30 mouse cellular contexts compared by ENCODE assay signal in the genomic region with DNA sequence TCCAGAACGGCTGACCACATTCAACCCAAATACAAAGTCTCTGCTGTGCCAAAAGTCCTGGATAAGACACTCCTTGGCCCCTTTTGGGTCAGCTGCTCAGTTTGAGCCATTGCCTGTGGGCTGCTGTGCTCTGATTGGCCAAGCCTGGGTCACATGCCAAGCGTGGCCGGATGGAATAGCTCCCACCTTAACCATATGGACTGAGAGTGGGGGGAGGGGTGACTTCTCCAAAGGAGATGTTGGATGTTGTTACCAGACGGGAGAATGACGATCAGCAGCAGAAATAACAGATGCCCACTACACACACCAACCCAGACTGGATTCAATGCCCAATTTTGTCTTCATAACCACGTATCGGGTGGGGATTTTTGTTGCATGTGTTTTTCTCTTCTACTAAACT. TPM values are rescaled to one million over a fixed set of nuclear protein-coding genes. Genes with fewer than 3 reads are reported as not detected.
DNase-seq lines count a peak whose midpoint lies in the region; ATAC-seq and TF ChIP-seq lines count a peak whose summit lies in the region.
"Had no signal": no experiment of that assay in that cellular context is flagged by ENCODE, and none has a peak within 500 bp of the region (broad histone marks: within the 10 kb centered on the region; RNA-seq: fewer than 3 reads in every experiment).

No protein-coding gene starts in this region.

- H3K27me3 ChIP-seq in cerebellum, adult 2 months (ENCODE audit: control insufficient read depth, insufficient read depth, low read length) = peaks cover 2% of the 10 kb centered on the region; the same call in 1 of the 2 replicates
- peaks cover 47% of the 10 kb centered on the region for H3K27me3 ChIP-seq in hindbrain, postnatal 0 days (ENCODE audit: insufficient read depth, low read length)
- peaks cover 44% of the 10 kb centered on the region for H3K27me3 ChIP-seq in hindbrain, embryonic 16.5 days (replicated peaks; ENCODE audit: control insufficient read depth, insufficient read depth, low read length)
- H3K27me3 ChIP-seq in limb, embryonic 11.5 days (ENCODE audit: control insufficient read depth, insufficient read depth, low read length) = peaks cover 33% of the 10 kb centered on the region
- peaks cover 77% of the 10 kb centered on the region for H3K27me3 ChIP-seq in limb, embryonic 10.5 days (ENCODE audit: low read depth, poor library complexity, severe bottlenecking)

- WGBS in cerebellum, adult 2 months = 23% methylated on average over 7 of the region's 7 CpGs
- 47% methylated on average over 7 of the region's 7 CpGs for WGBS in hindbrain, postnatal 0 days
- 49% methylated on average over 7 of the region's 7 CpGs for WGBS in hindbrain, embryonic 16.5 days
- WGBS in limb, embryonic 11.5 days = 34% methylated on average over 7 of the region's 7 CpGs
- WGBS in limb, embryonic 10.5 days = 44% methylated on average over 7 of the region's 7 CpGs
- 35% methylated on average over 7 of the region's 7 CpGs for WGBS in lung, adult 2 months

- no peak overlapping the region for H3K4me2 ChIP-seq in hindbrain, postnatal 0 days (ENCODE audit: low read depth, low read length)
- H3K4me2 ChIP-seq in hindbrain, embryonic 16.5 days (ENCODE audit: low read length) = no peak overlapping the region
- no peak overlapping the region for H3K4me2 ChIP-seq in limb, embryonic 11.5 days (ENCODE audit: low read depth, severe bottlenecking)
- H3K4me2 ChIP-seq: forebrain, embryonic 13.5 days; limb, embryonic 12.5 days; midbrain, embryonic 13.5 days; stomach, embryonic 15.5 days had no signal

- no peaks in the 10 kb centered on the region for H3K4me1 ChIP-seq in cerebellum, adult 2 months (ENCODE audit: control insufficient read depth, insufficient read depth, low read length)
- peaks cover 4% of the 10 kb centered on the region; the same call in 1 of the 2 replicates for H3K4me1 ChIP-seq in hindbrain, postnatal 0 days (ENCODE audit: insufficient read depth, low read length)
- no peaks in the 10 kb centered on the region for H3K4me1 ChIP-seq in hindbrain, embryonic 16.5 days (ENCODE audit: control insufficient read depth, insufficient read depth, low read depth, low read length)
- H3K4me1 ChIP-seq in limb, embryonic 11.5 days (ENCODE audit: control insufficient read depth, insufficient read depth, low read length) = no peaks in the 10 kb centered on the region
- H3K4me1 ChIP-seq in limb, embryonic 10.5 days = peaks cover 5% of the 10 kb centered on the region; the same call in 1 of the 2 replicates
- H3K4me1 ChIP-seq in lung, adult 2 months (ENCODE audit: control insufficient read depth, insufficient read depth, low read length) = no peaks in the 10 kb centered on the region
- H3K4me1 ChIP-seq: heart, embryonic 10.5 days; limb, embryonic 12.5 days had no signal

- TF ChIP-seq CTCF in cerebellum, adult 2 months (IDR thresholded peaks at IDR 0.05; ENCODE audit: borderline replicate concordance, insufficient read depth, low read depth, low read length) = no peak
- TF ChIP-seq CTCF in hindbrain, postnatal 0 days (IDR thresholded peaks at IDR 0.05; ENCODE audit: low read depth) = no peak
- no peak for TF ChIP-seq CTCF in lung, adult 2 months (IDR thresholded peaks at IDR 0.05; ENCODE audit: insufficient read depth, low read length)

- no peak for TF ChIP-seq POLR2A in cerebellum, adult 2 months (IDR thresholded peaks at IDR 0.05; ENCODE audit: borderline replicate concordance, insufficient read depth, low read length)
- TF ChIP-seq POLR2A in lung, adult 2 months (IDR thresholded peaks at IDR 0.05; ENCODE audit: borderline replicate concordance, extremely low read depth, low read depth, low read length) = no peak

- no peak overlapping the region for H3K4me3 ChIP-seq in cerebellum, adult 2 months (replicated peaks; ENCODE audit: insufficient read depth, low read depth, low read length)
- H3K4me3 ChIP-seq in hindbrain, postnatal 0 days (ENCODE audit: low read length) = no peak overlapping the region
- no peak overlapping the region for H3K4me3 ChIP-seq in hindbrain, embryonic 16.5 days (ENCODE audit: low read length)
- H3K4me3 ChIP-seq in limb, embryonic 11.5 days (ENCODE audit: low read depth, low read length) = no peak overlapping the region
- no peak overlapping the region for H3K4me3 ChIP-seq in limb, embryonic 10.5 days
- H3K4me3 ChIP-seq in lung, adult 2 months (replicated peaks; ENCODE audit: extremely low read depth, low read depth, low read length) = no peak overlapping the region
- H3K4me3 ChIP-seq: forebrain, embryonic 13.5 days; heart, embryonic 10.5 days; limb, embryonic 12.5 days; midbrain, embryonic 13.5 days; myocyte; stomach, embryonic 15.5 days had no signal

- H3K9me3 ChIP-seq in hindbrain, postnatal 0 days (ENCODE audit: low read length) = no peaks in the 10 kb centered on the region
- no peaks in the 10 kb centered on the region for H3K9me3 ChIP-seq in hindbrain, embryonic 16.5 days (ENCODE audit: control insufficient read depth, low read length)
- no peaks in the 10 kb centered on the region for H3K9me3 ChIP-seq in limb, embryonic 11.5 days (ENCODE audit: control insufficient read depth, low read length)
- no peaks in the 10 kb centered on the region for H3K9me3 ChIP-seq in limb, embryonic 10.5 days (replicated peaks)
- H3K9me3 ChIP-seq: forebrain, embryonic 13.5 days; heart, embryonic 10.5 days; limb, embryonic 12.5 days; midbrain, embryonic 13.5 days; stomach, embryonic 15.5 days had no signal

- no peak overlapping the region for H3K27ac ChIP-seq in cerebellum, adult 2 months (ENCODE audit: insufficient read depth, low read length)
- H3K27ac ChIP-seq in hindbrain, postnatal 0 days = no peak overlapping the region
- no peak overlapping the region for H3K27ac ChIP-seq in hindbrain, embryonic 16.5 days (ENCODE audit: low read depth, low read length)
- no peak overlapping the region for H3K27ac ChIP-seq in limb, embryonic 11.5 days (replicated peaks; ENCODE audit: low read depth, low read length)
- H3K27ac ChIP-seq in limb, embryonic 10.5 days = no peak overlapping the region
- H3K27ac ChIP-seq: forebrain, embryonic 13.5 days; heart, embryonic 10.5 days; limb, embryonic 12.5 days; liver, embryonic 14.5 days; macrophage; midbrain, embryonic 13.5 days; stomach, embryonic 15.5 days had no signal

- ATAC-seq in hindbrain, postnatal 0 days = peak; percentile 57; the same call in 1 of the 2 replicates
- no peak for ATAC-seq in hindbrain, embryonic 16.5 days
- ATAC-seq in limb, embryonic 11.5 days (ENCODE audit: insufficient number of reproducible peaks, low FRiP score, low TSS enrichment, low read depth) = no peak; the same call in 1 of the 2 replicates
- ATAC-seq: CD4-positive, CD25-positive, alpha-beta regulatory T cell, adult 4 months; forebrain, embryonic 13.5 days; inflammation-experienced regulatory T-cells, adult 6 months; midbrain, embryonic 13.5 days had no signal

- peak; percentile 57 to 76 for DNase-seq in cerebellum, postnatal 14 days
- no peak for DNase-seq in cerebellum, adult 2 months
- no peak for DNase-seq in hindbrain, postnatal 0 days (ENCODE audit: low spot score)
- DNase-seq in limb, embryonic 11.5 days (ENCODE audit: low spot score) = peak; percentile 24
- no peak for DNase-seq in limb, embryonic 10.5 days (ENCODE audit: low spot score)
- DNase-seq in retina, embryonic 14.5 days (ENCODE audit: low spot score) = peak; percentile 47
- DNase-seq in lung, adult 2 months = no peak
- DNase-seq: adrenal gland, postnatal 25 days; cerebellum, adult 18-20 months; heart, postnatal 10 days; kidney, adult 9 months; kidney, postnatal 4 days; thymus, adult 18-20 months; thymus, postnatal 4 days had no signal

- H3K9ac ChIP-seq in hindbrain, postnatal 0 days (replicated peaks; ENCODE audit: low read length) = no peak overlapping the region
- no peak overlapping the region for H3K9ac ChIP-seq in hindbrain, embryonic 16.5 days (ENCODE audit: low read depth, low read length)
- no peak overlapping the region for H3K9ac ChIP-seq in limb, embryonic 11.5 days (ENCODE audit: low read length)
- H3K9ac ChIP-seq: forebrain, embryonic 13.5 days; limb, embryonic 12.5 days; liver, embryonic 14.5 days; midbrain, embryonic 13.5 days; stomach, embryonic 15.5 days had no signal

- no peaks in the 10 kb centered on the region for H3K36me3 ChIP-seq in hindbrain, postnatal 0 days (ENCODE audit: insufficient read depth, low read length)
- no peaks in the 10 kb centered on the region for H3K36me3 ChIP-seq in hindbrain, embryonic 16.5 days (ENCODE audit: control insufficient read depth, insufficient read depth, low read length)
- H3K36me3 ChIP-seq in limb, embryonic 11.5 days (ENCODE audit: control insufficient read depth, insufficient read depth, low read length) = no peaks in the 10 kb centered on the region
- no peaks in the 10 kb centered on the region for H3K36me3 ChIP-seq in limb, embryonic 10.5 days
- H3K36me3 ChIP-seq: heart, embryonic 10.5 days; limb, embryonic 12.5 days; midbrain, embryonic 13.5 days; stomach, embryonic 15.5 days had no signal

RNA-seq across cellular contexts. Expression of gene Fezf2, which starts 13.1 kb away (rescaled TPM):
- polyA plus RNA-seq in cerebellum, adult 2 months (2012; rRNA removed) = not detected in 2 replicates
- total RNA-seq in hindbrain, postnatal 0 days (2014; rRNA removed) = 0.52 and 1.8 TPM in 2 replicates
- polyA plus RNA-seq in hindbrain, postnatal 0 days (2015; fragmentation: Nextera tagmentation; extraction: Ambion mirVana) = not detected in 2 replicates
- polyA plus RNA-seq in hindbrain, embryonic 16.5 days (2015; fragmentation: Nextera tagmentation; extraction: Ambion mirVana) = 0.06 and 2.3 TPM in 2 replicates
- polyA plus RNA-seq in limb, embryonic 11.5 days (2014; fragmentation: Nextera tagmentation; extraction: Ambion mirVana) = 0.17 TPM in 1 of 2 replicates, not detected in the other
- polyA plus RNA-seq in limb, embryonic 10.5 days (2016; fragmentation: Nextera tagmentation; extraction: Ambion mirVana) = not detected in 2 replicates
- polyA plus RNA-seq in lung, adult 2 months (2012; rRNA removed) = not detected in 2 replicates
- total RNA-seq: adrenal gland, postnatal 25 days; gastrocnemius, postnatal 4 days; heart, postnatal 10 days; MEL had no signal
- polyA plus RNA-seq: CD4-positive, CD25-positive, alpha-beta regulatory T cell, adult 4 months; heart, embryonic 10.5 days; hindbrain, embryonic 11.5 days; inflammation-experienced regulatory T-cells, adult 6 months; liver, embryonic 14.5 days; lung, embryonic 16.5 days; macrophage; myocyte; neural tube, embryonic 14.5 days; stomach, embryonic 15.5 days had no signal

RNA-seq across cellular contexts. Expression of gene 3830406C13Rik, which starts 51.0 kb away (rescaled TPM):
- 25.6 and 27.4 TPM in 2 replicates for polyA plus RNA-seq in cerebellum, adult 2 months (2012; rRNA removed)
- total RNA-seq in hindbrain, postnatal 0 days (2014; rRNA removed) = 15.3 and 20.7 TPM in 2 replicates
- 39.3 and 42.0 TPM in 2 replicates for polyA plus RNA-seq in hindbrain, postnatal 0 days (2015; fragmentation: Nextera tagmentation; extraction: Ambion mirVana)
- 39.1 and 42.3 TPM in 2 replicates for polyA plus RNA-seq in hindbrain, embryonic 16.5 days (2015; fragmentation: Nextera tagmentation; extraction: Ambion mirVana)
- 25.1 and 25.6 TPM in 2 replicates for polyA plus RNA-seq in limb, embryonic 11.5 days (2014; fragmentation: Nextera tagmentation; extraction: Ambion mirVana)
- 17.5 and 20.4 TPM in 2 replicates for polyA plus RNA-seq in limb, embryonic 10.5 days (2016; fragmentation: Nextera tagmentation; extraction: Ambion mirVana)
- polyA plus RNA-seq in lung, adult 2 months (2012; rRNA removed) = 4.5 and 7.5 TPM in 2 replicates

RNA-seq across cellular contexts. Expression of gene Gm49355, which starts 51.1 kb away (rescaled TPM):
- 0.33 and 0.34 TPM in 2 replicates for polyA plus RNA-seq in cerebellum, adult 2 months (2012; rRNA removed)
- total RNA-seq in hindbrain, postnatal 0 days (2014; rRNA removed) = 0.32 and 0.52 TPM in 2 replicates
- 0.08 and 0.16 TPM in 2 replicates for polyA plus RNA-seq in hindbrain, postnatal 0 days (2015; fragmentation: Nextera tagmentation; extraction: Ambion mirVana)
- 0.19 and 0.27 TPM in 2 replicates for polyA plus RNA-seq in hindbrain, embryonic 16.5 days (2015; fragmentation: Nextera tagmentation; extraction: Ambion mirVana)
- polyA plus RNA-seq in limb, embryonic 11.5 days (2014; fragmentation: Nextera tagmentation; extraction: Ambion mirVana) = 0.04 TPM in 1 of 2 replicates, not detected in the other
- 0.05 TPM in 2 replicates for polyA plus RNA-seq in limb, embryonic 10.5 days (2016; fragmentation: Nextera tagmentation; extraction: Ambion mirVana)
- 0.07 and 0.19 TPM in 2 replicates for polyA plus RNA-seq in lung, adult 2 months (2012; rRNA removed)
- total RNA-seq: adrenal gland, postnatal 25 days had no signal
- polyA plus RNA-seq: inflammation-experienced regulatory T-cells, adult 6 months had no signal

Comparison
In these comparisons a context has a peak if more than half of its experiments do, and no peak if none do; other contexts are left out.
1. DNase-seq: peak in cerebellum, postnatal 14 days (2 of 2), limb, embryonic 11.5 days (single experiment) and retina, embryonic 14.5 days (single experiment); none in cerebellum, adult 2 months (0 of 2), hindbrain, postnatal 0 days (single experiment), limb, embryonic 10.5 days (single experiment) and lung, adult 2 months (single experiment).